Mouse (Mus musculus) ES-Bruce4 (cell line): ENCODE results near the gene Eps15l1.

Experiments used
- EP300 ChIP-seq: IDR thresholded peaks from 2 replicates; pipeline ENCODE4 v1.6.1; 2011; ENCODE audit warnings: low read depth, low read length; ENCODE audit not compliant: insufficient read depth
- POLR2A ChIP-seq: IDR thresholded peaks from one replicate; pipeline ENCODE4 v1.8.1; 2011; ENCODE audit warnings: low read length; ENCODE audit not compliant: insufficient read depth

- TF ChIP-seq EP300 (no peak), POLR2A (no peak)
Measured at GRCm38 (mm10) chr8:72407878-72408277, 13.4 kb downstream of the Eps15l1 start.
